Mouse (Mus musculus) lung, adult 2 months (tissue): ENCODE measurements around the gene Tjp2.

ENCODE experiments used
- CTCF ChIP-seq: fragments of 200-500 bp; IDR thresholded peaks from 2 replicates; pipeline ENCODE4 v1.5.1; 2011; ENCODE audit warnings: mild to moderate bottlenecking, low read length, control low read depth; ENCODE audit not compliant: insufficient read depth
- POLR2A ChIP-seq: fragments of 200-500 bp; IDR thresholded peaks from 2 replicates; pipeline ENCODE4 v1.6.1; 2011; ENCODE audit warnings: low read depth, mild to moderate bottlenecking, control low read depth, low read length, borderline replicate concordance; ENCODE audit errors: extremely low read depth

- no peak for TF ChIP-seq CTCF
- no peak for TF ChIP-seq POLR2A
These were observed 169.9 kb downstream of the Tjp2 start for GRCm38 (mm10) chr19:24054904-24055303.
